Mouse (Mus musculus): ENCODE measurements around the gene Patl1. TPM values are rescaled to one million over a fixed set of nuclear protein-coding genes. Genes with fewer than 3 reads are reported as not detected.
"Not testable (repeated sequence)": the region's sequence is repeated elsewhere in the genome, so short reads cannot be mapped to it uniquely, and the experiment has no call there.

The Patl1 gene
- polyA plus RNA-seq, 1 experiment from 2014 or later: 23.2 TPM

DNA sequence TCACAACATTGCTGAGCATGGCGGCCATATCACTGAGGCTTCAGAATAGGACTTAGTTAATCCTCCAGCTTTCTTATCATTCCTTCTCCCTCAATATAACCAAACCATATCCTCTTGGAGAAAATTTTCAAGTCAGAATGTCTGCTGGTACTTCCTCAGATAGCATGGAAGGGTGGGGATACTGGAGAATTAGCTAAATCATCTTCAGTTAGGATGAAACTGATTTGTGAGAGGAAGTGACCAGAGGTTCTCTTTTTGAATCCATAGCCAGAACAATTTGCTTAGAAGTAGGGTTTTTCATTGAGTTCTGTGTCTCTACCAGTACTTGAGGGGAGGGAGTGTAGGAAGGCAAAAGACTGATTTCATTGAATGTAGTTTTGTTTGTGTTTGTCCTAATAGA is 9.9 kb downstream of the Patl1 start:
- Histone ChIP-seq H3K4me1 (replicated peaks; ENCODE audit: control insufficient read depth, insufficient read depth, low read length) (no peaks in the 10 kb centered on the region), H3K36me3 (ENCODE audit: control insufficient read depth, insufficient read depth, low read length) (peaks cover 88% of the 10 kb centered on the region), H3K9ac (ENCODE audit: low read length) (no peak overlapping the region), H3K4me3 (ENCODE audit: low read depth, low read length) (no peak overlapping the region), H3K4me2 (ENCODE audit: low read length) (no peak overlapping the region), H3K27ac (ENCODE audit: low read depth) (no peak overlapping the region), H3K27me3 (replicated peaks; ENCODE audit: control insufficient read depth, insufficient read depth, low read length) (no peaks in the 10 kb centered on the region), H3K9me3 (ENCODE audit: control insufficient read depth, low read length) (no peaks in the 10 kb centered on the region)
- WGBS: 97% methylated on average over 1 of the region's 1 CpGs
- no peak for DNase-seq (ENCODE audit: low spot score)
- no peak for ATAC-seq (replicated peaks; ENCODE audit: low FRiP score, low TSS enrichment, low read depth)

DNA sequence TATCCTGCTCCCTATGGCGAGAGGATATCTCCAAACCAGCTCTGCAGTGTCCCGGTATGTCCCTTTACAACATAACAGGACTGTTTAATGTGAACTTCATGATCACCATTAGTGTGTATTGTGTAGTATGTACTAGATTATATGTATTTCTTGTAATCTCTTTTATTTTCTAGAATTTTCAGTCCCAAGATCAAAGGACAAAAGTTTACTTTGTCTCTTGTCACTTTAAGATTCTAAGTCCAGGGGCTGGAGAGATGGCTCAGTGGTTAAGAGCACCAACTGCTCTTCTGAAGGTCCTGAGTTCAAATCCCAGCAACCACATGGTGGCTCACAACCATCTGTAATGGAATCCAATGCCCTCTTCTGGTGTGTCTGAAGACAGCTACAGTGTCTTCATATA is 10.3 kb downstream of the Patl1 start:
- peaks cover 89% of the 10 kb centered on the region for H3K36me3 ChIP-seq (ENCODE audit: control insufficient read depth, insufficient read depth, low read length)
- H3K4me1 ChIP-seq (replicated peaks; ENCODE audit: control insufficient read depth, insufficient read depth, low read length); ATAC-seq (replicated peaks; ENCODE audit: low FRiP score, low TSS enrichment, low read depth); H3K4me2 ChIP-seq (ENCODE audit: low read length); H3K27me3 ChIP-seq (replicated peaks; ENCODE audit: control insufficient read depth, insufficient read depth, low read length); H3K27ac ChIP-seq (ENCODE audit: low read depth); H3K4me3 ChIP-seq (ENCODE audit: low read depth, low read length); DNase-seq (ENCODE audit: low spot score); H3K9me3 ChIP-seq (ENCODE audit: control insufficient read depth, low read length); H3K9ac ChIP-seq (ENCODE audit: low read length): not testable (repeated sequence)
- 95% methylated on average over 2 of the region's 2 CpGs for WGBS

DNA sequence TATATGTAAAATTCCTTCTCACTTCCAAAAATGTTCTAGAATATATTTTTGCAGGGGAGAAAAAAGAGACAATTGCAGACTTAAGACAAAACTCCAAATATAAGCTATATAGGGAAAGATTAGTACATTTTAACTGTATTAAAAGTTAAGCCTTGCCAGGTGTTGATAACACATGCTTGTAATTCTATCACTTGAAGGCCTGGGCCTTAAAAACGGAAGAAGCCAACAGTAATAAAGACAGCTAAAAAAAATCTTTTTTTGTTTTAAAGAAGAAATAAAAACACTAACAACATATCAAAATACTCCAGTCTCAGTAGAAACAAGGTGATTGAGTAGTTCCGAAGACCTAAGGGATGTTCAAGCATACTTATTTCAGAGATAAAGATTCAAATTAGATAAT is 14.2 kb downstream of the Patl1 start:
- Histone ChIP-seq H3K27me3 (replicated peaks; ENCODE audit: control insufficient read depth, insufficient read depth, low read length) (no peaks in the 10 kb centered on the region), H3K9ac (ENCODE audit: low read length) (no peak overlapping the region), H3K9me3 (ENCODE audit: control insufficient read depth, low read length) (no peaks in the 10 kb centered on the region), H3K4me2 (ENCODE audit: low read length) (no peak overlapping the region), H3K4me1 (replicated peaks; ENCODE audit: control insufficient read depth, insufficient read depth, low read length) (no peaks in the 10 kb centered on the region), H3K4me3 (ENCODE audit: low read depth, low read length) (no peak overlapping the region), H3K27ac (ENCODE audit: low read depth) (no peak overlapping the region), H3K36me3 (ENCODE audit: control insufficient read depth, insufficient read depth, low read length) (peaks cover 96% of the 10 kb centered on the region)
- ATAC-seq (replicated peaks; ENCODE audit: low FRiP score, low TSS enrichment, low read depth) (no peak), DNase-seq (ENCODE audit: low spot score) (no peak)
- WGBS: 90% methylated on average over 2 of the region's 2 CpGs

DNA sequence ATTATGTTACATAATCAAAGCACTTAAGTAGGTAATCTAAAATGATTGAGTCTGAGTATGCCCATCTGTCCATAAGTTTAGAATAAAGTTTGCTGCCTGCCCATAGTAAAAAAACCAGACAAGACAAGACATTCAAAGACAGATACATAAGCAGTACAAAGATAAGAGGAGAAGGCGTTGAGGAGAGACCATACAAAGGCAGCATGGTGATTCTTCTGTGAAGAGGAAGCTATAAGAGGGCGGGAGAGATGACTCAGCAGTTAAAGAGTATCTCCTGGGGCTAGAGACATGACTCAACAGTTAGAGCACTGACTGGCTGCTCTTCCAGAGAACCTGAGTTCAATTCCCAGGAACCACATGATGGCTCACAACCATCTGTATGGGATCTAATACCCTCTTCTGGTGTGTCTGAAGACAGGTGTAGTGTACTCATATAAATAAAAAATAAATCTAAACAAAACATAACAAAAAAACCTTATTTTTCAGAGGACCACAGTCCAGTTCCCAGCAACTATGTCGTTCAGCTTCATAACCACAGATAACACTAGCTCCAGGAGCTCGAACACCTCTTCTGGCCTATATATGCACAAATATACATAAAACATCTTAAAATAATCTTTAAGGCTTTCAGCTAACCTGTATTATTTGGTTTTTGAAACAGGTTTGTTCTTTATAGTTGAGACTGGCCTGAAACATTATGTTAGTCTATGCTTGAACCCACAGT is 16.0 kb downstream of the Patl1 start:
- Histone ChIP-seq H3K36me3 (ENCODE audit: control insufficient read depth, insufficient read depth, low read length) (peaks cover 96% of the 10 kb centered on the region), H3K4me3 (ENCODE audit: low read depth, low read length) (no peak overlapping the region), H3K9me3 (ENCODE audit: control insufficient read depth, low read length) (no peaks in the 10 kb centered on the region), H3K4me1 (replicated peaks; ENCODE audit: control insufficient read depth, insufficient read depth, low read length) (no peaks in the 10 kb centered on the region), H3K27me3 (replicated peaks; ENCODE audit: control insufficient read depth, insufficient read depth, low read length) (no peaks in the 10 kb centered on the region), H3K9ac (ENCODE audit: low read length) (no peak overlapping the region), H3K4me2 (ENCODE audit: low read length) (no peak overlapping the region), H3K27ac (ENCODE audit: low read depth) (no peak overlapping the region)
- WGBS: 92% methylated on average over 4 of the region's 4 CpGs
- no peak for ATAC-seq (replicated peaks; ENCODE audit: low FRiP score, low TSS enrichment, low read depth)
- DNase-seq (ENCODE audit: low spot score): no peak

DNA sequence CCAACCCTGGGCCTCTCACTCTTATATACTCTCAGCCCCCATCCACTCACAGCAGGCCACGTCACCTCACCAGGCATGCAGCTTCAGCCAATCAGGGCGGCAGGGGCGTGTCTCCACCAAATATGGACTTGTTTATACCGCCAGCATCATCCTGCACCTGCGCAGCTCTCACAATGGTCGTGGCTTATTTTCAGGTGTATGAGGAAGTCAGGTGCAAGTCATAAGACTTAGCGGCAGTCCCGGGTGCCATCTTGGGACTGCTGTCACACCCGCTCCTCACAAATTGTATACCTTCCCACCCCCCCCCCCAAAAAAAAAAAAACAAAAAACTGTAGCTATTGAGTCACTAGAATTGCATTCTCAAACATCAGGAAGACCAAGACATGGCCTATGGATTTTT is 34.3 kb downstream of the Patl1 start:
- not testable (repeated sequence) for H3K4me2 ChIP-seq (ENCODE audit: low read length); H3K27me3 ChIP-seq (replicated peaks; ENCODE audit: control insufficient read depth, insufficient read depth, low read length); H3K9me3 ChIP-seq (ENCODE audit: control insufficient read depth, low read length); ATAC-seq (replicated peaks; ENCODE audit: low FRiP score, low TSS enrichment, low read depth); H3K4me1 ChIP-seq (replicated peaks; ENCODE audit: control insufficient read depth, insufficient read depth, low read length); H3K27ac ChIP-seq (ENCODE audit: low read depth); H3K4me3 ChIP-seq (ENCODE audit: low read depth, low read length); H3K9ac ChIP-seq (ENCODE audit: low read length); DNase-seq (ENCODE audit: low spot score)
- 97% methylated on average over 9 of the region's 9 CpGs for WGBS
- peaks cover 40% of the 10 kb centered on the region for H3K36me3 ChIP-seq (ENCODE audit: control insufficient read depth, insufficient read depth, low read length)

DNA sequence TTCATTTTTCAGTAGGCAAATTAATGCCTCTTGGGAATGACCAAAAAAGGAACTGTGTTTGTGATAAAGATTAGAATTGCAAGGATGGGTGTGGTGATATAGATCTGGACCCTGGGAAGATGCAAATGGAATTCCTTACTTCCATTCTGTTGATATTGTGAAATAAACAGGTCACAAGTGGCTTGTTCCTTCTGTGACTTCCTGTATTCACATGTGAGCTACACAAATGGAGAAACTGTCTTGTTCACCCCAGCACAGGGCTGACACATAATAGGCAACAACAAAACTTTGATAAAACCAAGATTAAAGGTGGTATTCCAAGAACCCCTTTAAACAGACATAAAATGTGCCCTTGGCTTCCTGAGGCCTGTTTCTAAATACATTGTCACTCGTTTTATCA is 37.7 kb downstream of the Patl1 start:
- no peaks in the 10 kb centered on the region for H3K9me3 ChIP-seq (ENCODE audit: control insufficient read depth, low read length)
- ATAC-seq (replicated peaks; ENCODE audit: low FRiP score, low TSS enrichment, low read depth) (no peak), DNase-seq (ENCODE audit: low spot score) (no peak)
- no peak overlapping the region for H3K9ac ChIP-seq (ENCODE audit: low read length)
- H3K27me3 ChIP-seq (replicated peaks; ENCODE audit: control insufficient read depth, insufficient read depth, low read length): no peaks in the 10 kb centered on the region
- WGBS: 62% methylated on average over 1 of the region's 1 CpGs
- H3K4me3 ChIP-seq (ENCODE audit: low read depth, low read length): no peak overlapping the region
- no peak overlapping the region for H3K4me2 ChIP-seq (ENCODE audit: low read length)
- H3K27ac ChIP-seq (ENCODE audit: low read depth): no peak overlapping the region
- no peaks in the 10 kb centered on the region for H3K4me1 ChIP-seq (replicated peaks; ENCODE audit: control insufficient read depth, insufficient read depth, low read length)
- peaks cover 8% of the 10 kb centered on the region for H3K36me3 ChIP-seq (ENCODE audit: control insufficient read depth, insufficient read depth, low read length)

DNA sequence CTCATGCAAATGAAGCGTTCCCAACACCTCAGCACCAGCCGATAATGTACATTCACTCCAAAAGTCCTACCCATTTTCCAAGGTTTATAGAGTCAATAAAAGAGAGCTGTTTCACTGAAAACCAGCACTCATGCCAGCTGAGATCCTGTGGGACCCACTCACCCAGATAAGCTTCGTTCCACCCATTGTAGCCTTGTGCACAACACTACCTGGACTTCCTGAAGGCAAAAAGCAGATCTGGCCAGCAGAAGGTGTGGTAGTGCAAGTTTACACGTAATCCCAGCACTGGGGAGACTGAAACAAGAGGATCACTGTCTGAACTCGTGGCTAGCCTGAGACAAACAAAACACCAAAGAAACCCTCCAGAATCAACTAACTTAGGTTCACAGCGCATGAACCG is 38.5 kb downstream of the Patl1 start:
- H3K4me1 ChIP-seq (replicated peaks; ENCODE audit: control insufficient read depth, insufficient read depth, low read length): no peaks in the 10 kb centered on the region
- H3K4me2 ChIP-seq (ENCODE audit: low read length): no peak overlapping the region
- H3K36me3 ChIP-seq (ENCODE audit: control insufficient read depth, insufficient read depth, low read length): 0 out of 2 replicates have a peak, but pooled peaks cover under 1% of the 10 kb centered on the region
- WGBS: 74% methylated on average over 7 of the region's 7 CpGs
- ATAC-seq (replicated peaks; ENCODE audit: low FRiP score, low TSS enrichment, low read depth) (no peak), DNase-seq (ENCODE audit: low spot score) (no peak)
- H3K9ac ChIP-seq (ENCODE audit: low read length): no peak overlapping the region
- H3K27ac ChIP-seq (ENCODE audit: low read depth): no peak overlapping the region
- H3K27me3 ChIP-seq (replicated peaks; ENCODE audit: control insufficient read depth, insufficient read depth, low read length): no peaks in the 10 kb centered on the region
- no peak overlapping the region for H3K4me3 ChIP-seq (ENCODE audit: low read depth, low read length)
- H3K9me3 ChIP-seq (ENCODE audit: control insufficient read depth, low read length): no peaks in the 10 kb centered on the region

DNA sequence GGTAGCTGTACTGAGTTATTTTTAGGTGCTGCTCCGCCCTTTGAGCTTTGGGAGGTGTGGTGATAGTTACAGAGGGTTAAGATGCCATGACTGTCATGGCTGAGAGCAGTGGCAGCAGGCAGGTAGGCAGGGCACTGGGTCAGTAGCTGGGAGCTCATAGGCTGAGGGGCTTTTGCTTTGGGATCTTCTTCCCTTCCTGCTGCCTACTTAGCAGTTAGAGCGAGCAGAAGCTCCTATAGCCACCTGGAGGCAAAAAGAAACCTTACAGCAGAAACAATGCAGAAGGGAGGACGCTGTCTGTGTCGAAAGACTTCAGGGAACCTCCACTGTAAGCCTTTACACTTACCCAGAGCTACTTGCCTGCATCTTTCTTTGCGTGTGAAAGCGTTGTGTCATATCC is 42.0 kb downstream of the Patl1 start:
- Histone ChIP-seq H3K4me2 (ENCODE audit: low read length) (no peak overlapping the region), H3K4me1 (replicated peaks; ENCODE audit: control insufficient read depth, insufficient read depth, low read length) (no peaks in the 10 kb centered on the region), H3K9me3 (ENCODE audit: control insufficient read depth, low read length) (no peaks in the 10 kb centered on the region), H3K4me3 (ENCODE audit: low read depth, low read length) (no peak overlapping the region), H3K27me3 (replicated peaks; ENCODE audit: control insufficient read depth, insufficient read depth, low read length) (no peaks in the 10 kb centered on the region), H3K9ac (ENCODE audit: low read length) (no peak overlapping the region), H3K36me3 (ENCODE audit: control insufficient read depth, insufficient read depth, low read length) (no peaks in the 10 kb centered on the region), H3K27ac (ENCODE audit: low read depth) (no peak overlapping the region)
- no peak for ATAC-seq (replicated peaks; ENCODE audit: low FRiP score, low TSS enrichment, low read depth)
- DNase-seq (ENCODE audit: low spot score): no peak
- WGBS: 52% methylated on average over 6 of the region's 6 CpGs

DNA sequence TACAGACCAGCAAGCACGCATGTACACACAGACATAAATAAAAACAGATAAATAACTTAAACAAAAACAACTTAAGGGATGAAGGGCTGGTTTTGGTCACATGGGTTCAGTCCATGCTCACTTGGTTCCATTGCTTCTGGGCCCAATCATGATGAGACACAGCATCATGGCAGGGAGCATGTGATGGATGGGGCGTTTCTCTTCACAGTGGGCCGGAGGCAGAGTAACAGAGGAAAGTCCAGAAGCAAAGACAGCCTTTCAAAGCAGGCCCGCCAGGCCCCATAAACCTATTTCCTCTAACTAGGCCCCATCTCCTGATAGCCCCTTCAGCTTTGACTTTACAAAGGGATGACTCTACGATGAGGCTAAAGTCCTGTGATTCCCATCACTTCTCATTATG is 44.4 kb downstream of the Patl1 start:
- Histone ChIP-seq H3K27ac (ENCODE audit: low read depth) (no peak overlapping the region), H3K4me2 (ENCODE audit: low read length) (no peak overlapping the region), H3K36me3 (ENCODE audit: control insufficient read depth, insufficient read depth, low read length) (no peaks in the 10 kb centered on the region), H3K9ac (ENCODE audit: low read length) (no peak overlapping the region), H3K4me1 (replicated peaks; ENCODE audit: control insufficient read depth, insufficient read depth, low read length) (no peaks in the 10 kb centered on the region), H3K4me3 (ENCODE audit: low read depth, low read length) (no peak overlapping the region), H3K9me3 (ENCODE audit: control insufficient read depth, low read length) (no peaks in the 10 kb centered on the region), H3K27me3 (replicated peaks; ENCODE audit: control insufficient read depth, insufficient read depth, low read length) (no peaks in the 10 kb centered on the region)
- DNase-seq (ENCODE audit: low spot score) (no peak), ATAC-seq (replicated peaks; ENCODE audit: low FRiP score, low TSS enrichment, low read depth) (no peak)
- 77% methylated on average over 5 of the region's 5 CpGs for WGBS

Data from intestine, embryonic 14.5 days (tissue).